Mouse (Mus musculus) C2C12 (cell line): ENCODE measurements around the gene Gnl2.

Source experiments
- CTCF ChIP-seq: IDR thresholded peaks from one replicate; pipeline ENCODE4 v1.5.1; 2011; ENCODE audit not compliant: control insufficient read depth, insufficient read depth, insufficient read length
- FOSL1 ChIP-seq: IDR thresholded peaks from one replicate; pipeline ENCODE4 v1.8.0; 2011; ENCODE audit warnings: mild to moderate bottlenecking, low read length; ENCODE audit not compliant: poor library complexity, insufficient read depth, severe bottlenecking
- MAX ChIP-seq: IDR thresholded peaks from one replicate; pipeline ENCODE4 v1.6.1; 2011; ENCODE audit warnings: mild to moderate bottlenecking, control low read depth
- MYOD1 ChIP-seq: IDR thresholded peaks from one replicate; pipeline ENCODE4 v1.6.1; 2011; ENCODE audit warnings: low read depth; ENCODE audit not compliant: control insufficient read depth, insufficient read length
- MYOG ChIP-seq: IDR thresholded peaks from one replicate; pipeline ENCODE4 v1.6.1; 2011; ENCODE audit not compliant: control insufficient read depth, insufficient read length; ENCODE audit errors: extremely low read depth
- USF1 ChIP-seq: IDR thresholded peaks from one replicate; pipeline ENCODE4 v1.6.1; 2011; ENCODE audit warnings: low read depth, mild to moderate bottlenecking, control low read depth, moderate library complexity

DNA sequence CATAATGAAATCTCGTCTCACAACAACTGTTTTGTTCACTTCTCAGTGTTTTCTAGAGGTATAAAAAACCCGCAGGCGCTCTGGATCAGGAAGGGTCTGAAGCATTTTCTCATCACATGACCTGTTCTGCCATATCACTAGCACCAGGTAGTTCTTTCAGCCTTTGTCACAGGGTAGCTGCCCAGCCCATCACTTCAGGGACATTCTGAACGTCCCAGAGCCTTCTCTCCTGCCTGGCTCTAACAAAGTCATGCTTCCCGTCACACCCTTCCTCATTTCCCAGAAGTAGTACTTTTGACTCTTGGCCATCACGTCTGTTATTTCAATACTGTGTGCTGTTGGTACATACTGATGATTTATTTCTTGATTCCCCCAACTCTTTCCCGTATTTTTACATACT, 28.1 kb downstream of the Gnl2 start:
- no peak for TF ChIP-seq USF1
- TF ChIP-seq CTCF = no peak
- TF ChIP-seq MYOD1 = no peak
- no peak for TF ChIP-seq FOSL1
- no peak for TF ChIP-seq MAX
- TF ChIP-seq MYOG = no peak
